Mouse (Mus musculus): Measurements from ENCODE around the gene Timm13. TPM values are rescaled to one million over a fixed set of nuclear protein-coding genes. Genes with fewer than 3 reads are reported as not detected.

Gene Timm13
- polyA plus RNA-seq, 2 experiments: 114 to 208 TPM

DNA sequence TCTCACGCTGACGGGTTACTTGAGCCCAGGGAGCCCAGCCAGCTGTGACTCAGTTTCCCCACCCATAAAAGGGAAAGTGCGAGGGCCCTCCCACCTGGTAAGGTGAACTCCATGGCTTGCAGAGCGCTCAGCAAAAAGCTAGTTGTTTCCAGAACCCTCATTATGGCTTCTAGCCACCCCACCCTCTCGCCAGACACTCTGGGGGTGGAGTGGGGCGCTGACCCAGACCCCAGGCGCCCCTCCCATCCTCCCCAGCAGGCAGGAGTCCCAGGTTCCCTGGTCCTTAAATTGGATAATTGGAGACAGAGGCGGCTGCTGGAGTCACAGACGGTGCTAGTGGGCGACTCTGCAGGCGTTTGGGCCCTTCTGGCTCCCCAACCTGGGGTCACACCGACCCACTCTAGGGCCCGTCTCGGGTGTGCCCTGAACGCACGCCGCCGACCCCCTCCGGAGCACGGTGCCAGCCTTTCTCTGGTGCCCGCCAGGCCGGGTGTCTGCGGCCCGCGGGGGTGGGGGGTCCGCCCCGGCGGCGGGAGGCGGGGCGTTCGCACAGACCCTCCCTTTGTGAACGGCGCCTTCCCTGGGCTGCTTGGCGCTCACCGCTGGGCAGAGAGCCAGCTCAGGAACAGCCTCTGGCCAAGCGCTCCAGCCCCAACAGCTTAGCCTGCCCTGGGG, 35.5 kb upstream of the Timm13 start:
- Histone ChIP-seq H3K27ac (no peak overlapping the region), H3K36me3 (replicated peaks; ENCODE audit: control insufficient read depth, insufficient read depth, low read depth) (no peaks in the 10 kb centered on the region), H3K4me3 (ENCODE audit: insufficient read depth in 1 of 2, low read depth in 2 of 2, low read length in 2 of 2) (no peak overlapping the region), H3K9ac (replicated peaks) (no peak overlapping the region), H3K4me1 (replicated peaks; ENCODE audit: control insufficient read depth in 2 of 2, insufficient read depth in 2 of 2, low read length in 1 of 2) (peaks cover 9 to 19% of the 10 kb centered on the region in 2 experiments), H3K4me2 (ENCODE audit: low read depth) (peak overlapping the region; percentile 44), H3K9me3 (ENCODE audit: control insufficient read depth, low read length) (no peaks in the 10 kb centered on the region), H3K27me3 (ENCODE audit: control insufficient read depth, insufficient read depth, low read length) (peaks cover 73% of the 10 kb centered on the region)
- ATAC-seq (ENCODE audit: insufficient read depth): no peak
- WGBS (ENCODE audit: insufficient replicate concordance): 3% methylated on average over 37 of the region's 37 CpGs
- no peak for TF ChIP-seq EP300 (IDR thresholded peaks at IDR 0.05; ENCODE audit: low read depth)
- no peak for TF ChIP-seq CTCF (IDR thresholded peaks at IDR 0.05; ENCODE audit: low read depth)
- no peak for DNase-seq (ENCODE audit: low read depth in 3 of 3, low spot score in 3 of 3)

DNA sequence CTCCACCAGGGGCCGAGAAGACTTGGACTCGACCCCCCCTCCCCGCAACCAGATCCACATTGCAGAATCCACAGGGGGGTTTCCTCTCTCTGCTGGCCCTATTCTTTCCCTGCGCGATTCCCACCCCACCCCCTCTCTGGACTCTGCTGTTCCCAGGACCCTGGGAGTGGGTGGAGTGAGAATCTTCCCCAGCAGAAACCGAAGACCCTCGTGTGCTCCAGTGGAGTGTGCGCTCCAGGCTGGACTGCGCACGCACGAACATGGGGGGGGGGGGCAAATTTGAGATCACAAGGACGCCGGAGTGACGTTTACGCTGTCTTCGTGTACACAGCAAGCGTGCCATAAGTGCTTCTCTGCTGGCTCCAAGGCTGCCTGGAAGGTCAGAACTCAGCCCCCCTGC, 34.9 kb upstream of the Timm13 start:
- H3K4me1 ChIP-seq (replicated peaks; ENCODE audit: control insufficient read depth in 2 of 2, insufficient read depth in 2 of 2, low read length in 1 of 2): peaks cover 9 to 17% of the 10 kb centered on the region in 2 experiments
- no peak for DNase-seq (ENCODE audit: low read depth in 3 of 3, low spot score in 3 of 3)
- H3K27ac ChIP-seq: no peak overlapping the region
- TF ChIP-seq CTCF (IDR thresholded peaks at IDR 0.05; ENCODE audit: low read depth): no peak
- no peak for TF ChIP-seq EP300 (IDR thresholded peaks at IDR 0.05; ENCODE audit: low read depth)
- no peaks in the 10 kb centered on the region for H3K36me3 ChIP-seq (replicated peaks; ENCODE audit: control insufficient read depth, insufficient read depth, low read depth)
- ATAC-seq (ENCODE audit: insufficient read depth): no peak
- H3K27me3 ChIP-seq (ENCODE audit: control insufficient read depth, insufficient read depth, low read length): peaks cover 78% of the 10 kb centered on the region
- no peak overlapping the region for H3K9ac ChIP-seq (replicated peaks)
- no peaks in the 10 kb centered on the region for H3K9me3 ChIP-seq (ENCODE audit: control insufficient read depth, low read length)
- WGBS (ENCODE audit: insufficient replicate concordance): 10% methylated on average over 17 of the region's 17 CpGs
- no peak overlapping the region for H3K4me3 ChIP-seq (ENCODE audit: insufficient read depth in 1 of 2, low read depth in 2 of 2, low read length in 2 of 2)
- H3K4me2 ChIP-seq (ENCODE audit: low read depth): no peak overlapping the region

DNA sequence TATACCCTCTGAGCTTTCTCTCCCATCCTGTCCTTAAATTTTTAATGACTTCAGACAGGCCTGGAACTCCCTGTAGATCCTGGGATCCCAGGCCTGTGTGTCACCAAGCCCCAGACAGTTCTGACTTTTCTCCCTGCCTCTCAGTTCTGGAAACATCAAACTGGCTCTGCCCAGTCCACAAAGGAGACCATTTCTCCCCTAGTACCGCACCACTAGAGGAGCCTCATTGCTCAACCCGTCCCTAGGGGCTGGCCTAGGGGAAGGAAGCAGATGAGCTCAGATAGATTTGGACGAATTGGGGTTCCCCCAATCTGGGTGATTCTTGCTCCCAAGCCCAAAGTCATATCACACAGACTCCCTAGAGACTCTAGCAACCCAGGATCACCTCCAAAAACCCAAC, 34.5 kb upstream of the Timm13 start:
- Histone ChIP-seq H3K27me3 (ENCODE audit: control insufficient read depth, insufficient read depth, low read length) (peaks cover 83% of the 10 kb centered on the region), H3K9me3 (ENCODE audit: control insufficient read depth, low read length) (no peaks in the 10 kb centered on the region), H3K27ac (no peak overlapping the region), H3K4me3 (ENCODE audit: insufficient read depth in 1 of 2, low read depth in 2 of 2, low read length in 2 of 2) (no peak overlapping the region), H3K9ac (replicated peaks) (no peak overlapping the region), H3K4me2 (ENCODE audit: low read depth) (no peak overlapping the region), H3K4me1 (replicated peaks; ENCODE audit: control insufficient read depth in 2 of 2, insufficient read depth in 2 of 2, low read length in 1 of 2) (peaks cover 6 to 14% of the 10 kb centered on the region in 2 experiments), H3K36me3 (replicated peaks; ENCODE audit: control insufficient read depth, insufficient read depth, low read depth) (no peaks in the 10 kb centered on the region)
- no peak for TF ChIP-seq CTCF (IDR thresholded peaks at IDR 0.05; ENCODE audit: low read depth)
- TF ChIP-seq EP300 (IDR thresholded peaks at IDR 0.05; ENCODE audit: low read depth): no peak
- 6% methylated on average over 3 of the region's 3 CpGs for WGBS (ENCODE audit: insufficient replicate concordance)
- ATAC-seq (ENCODE audit: insufficient read depth) (no peak), DNase-seq (ENCODE audit: low read depth in 3 of 3, low spot score in 3 of 3) (no peak)

DNA sequence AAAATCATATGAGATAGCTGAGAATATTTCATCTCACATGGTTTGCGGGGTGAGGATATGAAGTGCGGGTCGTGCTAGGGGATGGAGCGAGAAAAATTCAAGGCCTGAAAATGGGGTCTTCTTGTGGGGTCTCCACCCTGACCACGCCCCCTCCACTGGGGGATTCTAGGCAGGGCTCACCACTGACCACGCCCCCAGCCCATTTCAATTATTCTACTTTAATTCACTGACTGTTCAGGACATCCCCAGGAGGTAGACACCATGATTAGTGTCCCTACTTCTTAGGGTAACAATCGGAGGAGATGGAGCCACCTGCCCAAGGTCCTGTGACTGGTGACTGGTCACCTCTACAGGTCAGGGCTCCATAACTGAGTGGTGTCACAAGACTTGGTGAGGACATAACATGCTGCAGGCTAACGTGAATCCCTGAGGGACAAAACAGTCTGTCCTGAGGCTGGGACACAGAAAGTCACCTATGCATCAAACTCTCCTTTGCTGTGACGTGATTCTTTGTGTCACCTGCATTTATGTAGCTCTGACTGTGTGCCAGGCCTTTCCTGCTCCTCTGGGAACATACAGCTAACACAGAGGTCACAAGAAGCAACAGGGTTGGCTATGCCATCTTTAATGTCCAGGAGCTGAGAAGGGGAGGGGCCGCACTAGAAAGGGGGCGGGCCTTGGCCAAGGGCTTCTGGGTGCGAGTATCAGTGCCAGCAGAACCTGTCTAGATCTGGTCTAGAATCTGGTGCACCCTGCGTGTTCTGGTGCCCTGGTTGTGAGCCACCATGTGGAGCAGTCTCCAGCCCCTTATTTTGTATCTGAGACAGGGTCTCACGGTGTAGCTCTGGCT, 33.6 kb upstream of the Timm13 start:
- ATAC-seq (ENCODE audit: insufficient read depth): no peak
- TF ChIP-seq CTCF (IDR thresholded peaks at IDR 0.05; ENCODE audit: low read depth): no peak
- no peak for TF ChIP-seq EP300 (IDR thresholded peaks at IDR 0.05; ENCODE audit: low read depth)
- H3K9ac ChIP-seq (replicated peaks): no peak overlapping the region
- H3K36me3 ChIP-seq (replicated peaks; ENCODE audit: control insufficient read depth, insufficient read depth, low read depth): no peaks in the 10 kb centered on the region
- WGBS (ENCODE audit: insufficient replicate concordance): 49% methylated on average over 14 of the region's 14 CpGs
- H3K4me3 ChIP-seq (ENCODE audit: insufficient read depth in 1 of 2, low read depth in 2 of 2, low read length in 2 of 2): no peak overlapping the region
- no peak overlapping the region for H3K4me2 ChIP-seq (ENCODE audit: low read depth)
- no peak for DNase-seq (ENCODE audit: low read depth in 3 of 3, low spot score in 3 of 3)
- peaks cover 2 to 8% of the 10 kb centered on the region in 2 experiments for H3K4me1 ChIP-seq (replicated peaks; ENCODE audit: control insufficient read depth in 2 of 2, insufficient read depth in 2 of 2, low read length in 1 of 2)
- peaks cover 86% of the 10 kb centered on the region for H3K27me3 ChIP-seq (ENCODE audit: control insufficient read depth, insufficient read depth, low read length)
- H3K9me3 ChIP-seq (ENCODE audit: control insufficient read depth, low read length): no peaks in the 10 kb centered on the region
- no peak overlapping the region for H3K27ac ChIP-seq

DNA sequence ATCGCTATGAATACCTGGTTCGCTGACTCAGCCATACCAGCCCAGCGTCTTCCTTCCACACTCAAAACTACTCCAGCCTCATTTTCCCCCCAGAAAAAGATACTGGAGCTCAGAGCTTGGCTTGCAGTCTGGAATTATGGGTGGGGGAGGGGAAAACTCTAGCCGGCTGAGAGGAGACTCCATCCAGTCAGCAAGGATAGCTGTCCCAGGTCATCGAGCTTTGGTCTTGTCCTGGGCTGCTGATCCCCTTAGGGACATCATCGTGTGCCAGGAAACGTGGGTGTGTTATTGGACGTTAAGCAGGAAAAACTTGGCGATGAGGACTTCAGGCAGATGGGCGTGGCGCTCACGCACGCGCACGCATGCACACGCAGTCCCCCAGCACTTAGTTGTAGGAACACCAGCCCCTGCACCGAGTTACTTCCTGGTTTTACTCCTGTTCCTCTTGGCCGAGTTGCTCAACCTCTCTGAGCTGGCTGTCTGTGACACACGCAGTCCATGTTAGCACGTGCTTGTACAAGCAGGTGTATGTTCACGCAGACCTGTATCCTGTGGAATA, 32.7 kb upstream of the Timm13 start:
- H3K36me3 ChIP-seq (replicated peaks; ENCODE audit: control insufficient read depth, insufficient read depth, low read depth): no peaks in the 10 kb centered on the region
- peaks cover 81% of the 10 kb centered on the region for H3K27me3 ChIP-seq (ENCODE audit: control insufficient read depth, insufficient read depth, low read length)
- DNase-seq (ENCODE audit: low read depth in 3 of 3, low spot score in 3 of 3) (no peak), ATAC-seq (ENCODE audit: insufficient read depth) (no peak)
- H3K9ac ChIP-seq (replicated peaks): no peak overlapping the region
- peak overlapping the region in 1 of 2 experiments; percentile 13; a peak in 2 of 4 replicates for H3K4me3 ChIP-seq (ENCODE audit: insufficient read depth in 1 of 2, low read depth in 2 of 2, low read length in 2 of 2)
- H3K4me2 ChIP-seq (ENCODE audit: low read depth): peak overlapping the region; percentile 90
- no peak overlapping the region for H3K27ac ChIP-seq
- peaks cover 11 to 13% of the 10 kb centered on the region in 2 experiments for H3K4me1 ChIP-seq (replicated peaks; ENCODE audit: control insufficient read depth in 2 of 2, insufficient read depth in 2 of 2, low read length in 1 of 2)
- TF ChIP-seq EP300 (IDR thresholded peaks at IDR 0.05; ENCODE audit: low read depth): no peak
- no peak for TF ChIP-seq CTCF (IDR thresholded peaks at IDR 0.05; ENCODE audit: low read depth)
- H3K9me3 ChIP-seq (ENCODE audit: control insufficient read depth, low read length): no peaks in the 10 kb centered on the region
- WGBS (ENCODE audit: insufficient replicate concordance): 2% methylated on average over 21 of the region's 21 CpGs

Data from liver, embryonic 14.5 days (tissue).